Mouse (Mus musculus) effector memory CD4-positive, alpha-beta T cell, adult 7 months (primary cell): Measurements from ENCODE around the gene Dars2. TPM values are rescaled to one million over a fixed set of nuclear protein-coding genes. Genes with fewer than 3 reads are reported as not detected.

ENCODE experiments used
- polyA plus RNA-seq: library from polyadenylated mRNA; unstranded; fragments of 100-300 nt; shearing (Covaris generic); gene quantifications from one replicate; pipeline ENCODE4 v1.2.1, GENCODE M21; 2017

Gene Dars2
- polyA plus RNA-seq = 13.5 TPM

GRCm38 (mm10) chr1:161070352-161071271 is at the start of gene Dars2, which contains the start of gene Cenpl:
Dars2 (minus strand) TSS chr1:161070658.
Cenpl (plus strand) TSS chr1:161070713.

GRCm38 (mm10) chr1:161034435-161035280 is 35.8 kb downstream of the Dars2 start, which contains the start of gene Zbtb37:
Zbtb37 (minus strand) TSS chr1:161034849.

Other genes with a start within 250 kb of the Dars2 start
- gene Rc3h1, start 164.2 kb downstream of the Dars2 start, polyA plus RNA-seq = 21.4 TPM
- 1.0 TPM for gene Serpinc1, start 92.1 kb downstream of the Dars2 start, polyA plus RNA-seq
- 8.8 TPM for gene Zbtb37, start 35.8 kb downstream of the Dars2 start, polyA plus RNA-seq
- 81.4 TPM for gene Cenpl, start 55 bp upstream of the Dars2 start, polyA plus RNA-seq
- 16.1 TPM for gene Klhl20, start 60.9 kb upstream of the Dars2 start, polyA plus RNA-seq
- gene Ankrd45, start 72.0 kb upstream of the Dars2 start, polyA plus RNA-seq = not detected
- not detected for gene Tex50, start 88.7 kb upstream of the Dars2 start, polyA plus RNA-seq
- gene Prdx6, start 180.6 kb upstream of the Dars2 start, polyA plus RNA-seq = 1,138 TPM